Mouse (Mus musculus): ENCODE data around the gene Slc12a6. TPM values are rescaled to one million over a fixed set of nuclear protein-coding genes. Genes with fewer than 3 reads are reported as not detected.

Slc12a6 gene
- polyA plus RNA-seq, 1 experiment from 2014 or later = 16.5 TPM

DNA sequence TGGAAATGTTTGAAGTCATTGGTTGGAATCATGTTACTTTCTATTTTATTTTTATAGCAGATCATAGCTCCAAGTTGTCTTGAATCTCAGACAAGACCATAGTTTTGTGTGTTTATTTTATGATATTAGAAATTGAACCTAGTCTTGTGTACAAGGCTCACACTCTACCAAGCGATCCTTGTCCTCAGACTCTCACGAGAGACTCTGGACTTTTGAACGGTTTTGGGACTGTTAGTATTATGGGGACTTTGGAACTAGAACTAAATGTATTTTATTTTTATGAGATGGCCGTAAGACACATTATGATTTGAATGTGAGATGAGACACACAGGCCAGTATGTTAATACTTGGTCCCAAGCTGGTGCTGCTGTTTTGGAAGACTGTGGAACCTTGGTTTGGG is 32.6 kb downstream of the Slc12a6 start:
- H3K4me2 ChIP-seq = no peak overlapping the region
- H3K4me1 ChIP-seq (replicated peaks) = no peaks in the 10 kb centered on the region
- 0 out of 2 replicates have a peak, but pooled peaks cover 2% of the 10 kb centered on the region for H3K36me3 ChIP-seq
- H3K27ac ChIP-seq = no peak overlapping the region
- H3K4me3 ChIP-seq = no peak overlapping the region
- H3K9me3 ChIP-seq = no peaks in the 10 kb centered on the region
- no peak for ATAC-seq (ENCODE audit: low FRiP score)
- H3K9ac ChIP-seq = no peak overlapping the region
- WGBS = 95% methylated on average over 4 of the region's 4 CpGs
- H3K27me3 ChIP-seq = no peaks in the 10 kb centered on the region

DNA sequence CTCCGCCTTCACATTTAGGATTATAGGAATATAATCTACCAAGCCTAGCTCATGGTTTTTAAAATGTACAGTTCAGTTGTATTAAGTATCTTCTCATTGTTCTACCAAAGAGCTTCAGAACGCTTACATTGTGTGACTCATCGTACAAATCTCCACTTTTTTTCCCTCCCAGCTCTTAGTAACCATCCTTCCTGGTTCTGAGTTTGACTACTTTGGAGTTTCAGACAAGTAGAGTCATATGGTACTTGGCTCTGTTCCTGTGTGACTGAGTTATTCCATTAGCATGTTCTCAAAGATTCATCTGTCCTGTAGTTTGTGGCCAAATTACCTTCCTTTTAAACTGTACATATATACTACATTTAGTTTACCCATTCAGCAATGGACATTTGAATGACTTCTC is 43.0 kb downstream of the Slc12a6 start:
- Histone ChIP-seq H3K9ac (no peak overlapping the region), H3K27me3 (no peaks in the 10 kb centered on the region), H3K4me2 (no peak overlapping the region), H3K9me3 (no peaks in the 10 kb centered on the region), H3K27ac (no peak overlapping the region), H3K4me1 (replicated peaks) (no peaks in the 10 kb centered on the region), H3K4me3 (no peak overlapping the region), H3K36me3 (no peaks in the 10 kb centered on the region)
- ATAC-seq (ENCODE audit: low FRiP score) = no peak
- WGBS = 96% methylated on average over 3 of the region's 3 CpGs

DNA sequence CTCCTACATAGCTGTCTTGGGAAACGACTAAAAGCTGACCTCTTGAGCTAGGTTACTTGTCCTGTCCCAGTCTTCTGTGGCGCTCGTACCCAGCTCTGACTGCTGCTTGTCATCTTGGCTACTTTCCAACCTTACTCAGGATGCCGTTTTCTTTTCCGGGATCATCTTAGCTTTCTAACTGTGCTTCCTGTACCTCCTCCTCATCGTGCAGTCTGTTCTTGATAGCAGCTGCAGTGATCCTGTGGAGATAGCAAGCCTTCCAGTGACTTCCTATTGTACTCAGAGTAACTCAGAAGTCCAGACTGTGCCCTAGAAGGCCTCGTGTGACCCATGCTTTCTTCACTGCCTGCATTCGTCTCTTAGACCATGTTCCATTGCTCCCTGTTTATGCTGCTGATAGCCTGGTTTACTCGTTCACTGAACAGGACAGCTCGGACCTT is 43.6 kb downstream of the Slc12a6 start:
- no peak overlapping the region for H3K4me2 ChIP-seq
- 82% methylated on average over 10 of the region's 10 CpGs for WGBS
- H3K4me3 ChIP-seq = no peak overlapping the region
- H3K9ac ChIP-seq = no peak overlapping the region
- no peak for ATAC-seq (ENCODE audit: low FRiP score)
- no peaks in the 10 kb centered on the region for H3K4me1 ChIP-seq (replicated peaks)
- no peaks in the 10 kb centered on the region for H3K27me3 ChIP-seq
- no peak overlapping the region for H3K27ac ChIP-seq
- H3K36me3 ChIP-seq = no peaks in the 10 kb centered on the region
- no peaks in the 10 kb centered on the region for H3K9me3 ChIP-seq

DNA sequence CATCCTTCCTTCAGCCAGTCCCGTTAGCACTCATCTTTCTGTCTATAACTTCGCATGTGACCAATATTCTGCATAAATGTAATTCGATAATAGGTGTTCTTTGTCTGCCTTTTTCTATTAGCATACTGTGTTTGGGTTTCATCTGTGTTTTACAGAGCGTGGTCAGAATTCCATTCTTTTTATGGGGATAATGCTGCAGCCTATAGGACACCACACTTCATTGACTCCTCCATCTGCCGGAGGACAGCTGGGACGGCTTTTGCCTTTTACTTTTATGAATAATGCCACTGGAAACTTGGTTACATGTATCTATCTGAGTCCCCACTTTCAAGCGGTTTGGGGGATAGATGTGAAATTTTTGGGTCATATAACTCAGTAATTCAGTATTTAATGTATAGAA is 50.0 kb downstream of the Slc12a6 start:
- ATAC-seq (ENCODE audit: low FRiP score) = no peak
- 80% methylated on average over 7 of the region's 7 CpGs for WGBS
- Histone ChIP-seq H3K27me3 (no peaks in the 10 kb centered on the region), H3K9me3 (no peaks in the 10 kb centered on the region), H3K4me3 (no peak overlapping the region), H3K4me2 (no peak overlapping the region), H3K36me3 (no peaks in the 10 kb centered on the region), H3K4me1 (replicated peaks) (no peaks in the 10 kb centered on the region), H3K27ac (no peak overlapping the region), H3K9ac (no peak overlapping the region)

DNA sequence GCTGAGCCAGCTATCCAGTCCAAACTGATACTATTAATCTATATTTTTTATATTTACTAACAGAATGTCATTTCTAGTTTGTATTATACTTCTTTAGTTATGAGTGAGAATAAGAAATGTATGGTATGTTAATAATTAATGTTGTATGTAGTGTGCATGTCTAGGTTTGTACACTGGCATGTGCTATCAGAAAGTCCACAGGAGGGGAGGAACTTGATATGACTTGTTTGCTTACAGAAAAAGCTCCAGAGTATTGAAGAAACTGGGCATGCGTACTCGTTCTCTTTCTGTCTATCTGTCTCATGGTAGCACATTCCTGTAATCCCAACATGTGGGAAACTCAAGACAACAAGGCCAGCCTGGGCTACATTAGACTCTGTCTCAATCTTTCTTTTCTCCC is 52.6 kb downstream of the Slc12a6 start:
- no peak overlapping the region for H3K4me2 ChIP-seq
- no peaks in the 10 kb centered on the region for H3K36me3 ChIP-seq
- no peak overlapping the region for H3K9ac ChIP-seq
- no peaks in the 10 kb centered on the region for H3K4me1 ChIP-seq (replicated peaks)
- H3K4me3 ChIP-seq = no peak overlapping the region
- H3K9me3 ChIP-seq = no peaks in the 10 kb centered on the region
- no peak for ATAC-seq (ENCODE audit: low FRiP score)
- no peaks in the 10 kb centered on the region for H3K27me3 ChIP-seq
- WGBS = 83% methylated on average over 2 of the region's 2 CpGs
- H3K27ac ChIP-seq = no peak overlapping the region

DNA sequence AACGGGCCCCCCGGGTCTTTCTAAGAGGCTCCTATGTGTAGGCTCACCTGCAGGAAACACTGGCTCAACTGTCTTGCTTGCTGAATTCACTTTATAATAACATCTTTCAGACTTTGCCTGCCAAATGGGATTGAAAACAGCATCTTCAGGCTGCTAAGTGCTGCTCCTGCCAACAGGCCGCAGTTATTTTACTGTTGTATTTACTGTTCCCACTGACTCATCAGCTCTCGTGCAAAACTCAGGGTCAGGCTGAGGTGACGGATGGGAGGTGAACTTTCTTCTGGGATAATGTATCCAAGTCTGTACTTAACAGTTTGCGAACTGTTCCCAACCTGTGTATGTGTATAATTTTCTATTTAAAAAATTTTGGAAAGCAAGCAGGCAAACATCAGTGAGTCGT is 53.3 kb downstream of the Slc12a6 start:
- Histone ChIP-seq H3K9me3 (no peaks in the 10 kb centered on the region), H3K36me3 (no peaks in the 10 kb centered on the region), H3K4me2 (no peak overlapping the region), H3K27me3 (no peaks in the 10 kb centered on the region), H3K27ac (no peak overlapping the region), H3K9ac (no peak overlapping the region), H3K4me1 (replicated peaks) (no peaks in the 10 kb centered on the region), H3K4me3 (no peak overlapping the region)
- no peak for ATAC-seq (ENCODE audit: low FRiP score)
- WGBS = 91% methylated on average over 7 of the region's 7 CpGs

DNA sequence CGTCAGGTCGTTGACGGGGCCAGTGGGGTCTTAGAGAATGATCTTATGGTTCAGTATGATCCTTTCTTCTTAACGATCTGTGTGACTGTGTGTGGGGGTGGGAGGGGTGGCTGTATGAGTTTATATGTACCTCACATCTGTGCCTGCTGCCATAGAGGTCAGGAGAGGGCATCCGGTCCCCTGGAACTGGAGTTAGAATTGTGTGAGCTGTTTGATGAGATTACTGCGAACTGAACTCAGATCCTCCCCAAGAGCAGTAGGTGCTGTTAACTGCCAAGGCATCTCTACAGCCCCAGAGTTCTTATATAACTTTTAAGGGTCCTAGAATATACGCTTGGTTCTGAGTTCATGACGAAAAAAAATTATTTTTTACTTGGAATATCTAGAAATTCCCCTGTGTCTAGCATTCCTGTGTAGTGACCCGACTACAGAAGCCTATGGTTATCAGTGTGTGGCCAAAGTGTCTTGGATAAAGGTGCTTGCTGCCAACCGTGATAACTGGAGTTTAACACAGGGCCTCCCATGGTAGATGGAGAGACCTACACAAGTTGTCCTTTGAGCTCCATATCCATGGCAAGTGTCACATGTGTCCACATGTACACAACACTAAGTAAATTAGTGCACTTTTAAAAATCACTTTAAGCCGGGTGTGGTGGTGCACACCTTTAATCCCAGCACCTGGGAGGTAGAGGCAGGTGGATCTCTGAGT is 62.6 kb downstream of the Slc12a6 start:
- ATAC-seq (ENCODE audit: low FRiP score) = no peak
- H3K4me3 ChIP-seq = no peak overlapping the region
- no peak overlapping the region for H3K9ac ChIP-seq
- H3K4me2 ChIP-seq = no peak overlapping the region
- 88% methylated on average over 11 of the region's 11 CpGs for WGBS
- no peaks in the 10 kb centered on the region for H3K9me3 ChIP-seq
- H3K36me3 ChIP-seq = no peaks in the 10 kb centered on the region
- no peaks in the 10 kb centered on the region for H3K4me1 ChIP-seq (replicated peaks)
- H3K27me3 ChIP-seq = no peaks in the 10 kb centered on the region
- H3K27ac ChIP-seq = no peak overlapping the region

DNA sequence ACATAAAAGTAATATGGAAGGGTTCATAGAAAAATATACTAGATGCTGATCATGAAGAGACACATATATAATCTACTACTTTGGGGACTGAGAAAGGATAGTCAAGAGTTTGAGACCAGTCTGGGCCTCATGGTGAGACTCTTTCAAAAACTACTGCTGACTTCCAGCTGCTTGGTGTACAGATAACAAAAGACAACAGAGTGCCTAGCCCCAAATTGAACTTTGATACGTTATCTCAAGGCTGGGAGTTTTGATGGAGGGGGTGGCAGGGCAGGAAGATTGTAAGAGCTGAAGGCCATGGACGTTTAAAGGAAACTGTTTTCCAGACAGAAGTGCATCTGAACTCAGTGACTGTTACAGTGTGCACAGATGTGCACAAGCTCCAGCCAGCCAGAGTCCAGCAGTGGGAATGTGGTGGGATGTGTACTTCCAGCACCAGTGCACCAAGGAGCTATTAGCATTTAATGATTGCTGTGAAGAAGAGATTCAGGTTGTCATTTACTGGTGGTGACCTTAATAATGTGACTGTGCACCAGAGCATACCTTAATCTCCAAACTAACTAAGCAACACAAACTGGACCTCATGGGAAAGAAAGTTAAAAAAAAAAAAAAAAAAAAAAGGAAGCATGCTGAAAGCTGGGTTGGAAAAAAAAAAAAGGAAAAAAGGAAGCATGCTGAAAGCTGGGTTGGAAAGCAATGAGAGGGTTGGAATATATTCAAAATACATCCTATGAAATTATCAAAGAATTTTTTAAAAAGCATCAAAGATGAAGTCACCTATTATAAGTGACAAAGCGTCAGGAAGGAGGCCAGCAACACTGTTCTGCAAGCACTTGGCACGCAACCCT is 66.7 kb downstream of the Slc12a6 start:
- Histone ChIP-seq H3K4me1 (replicated peaks) (no peaks in the 10 kb centered on the region), H3K9me3 (no peaks in the 10 kb centered on the region), H3K4me3 (no peak overlapping the region), H3K36me3 (peaks cover 31% of the 10 kb centered on the region), H3K27ac (no peak overlapping the region), H3K4me2 (no peak overlapping the region), H3K27me3 (no peaks in the 10 kb centered on the region), H3K9ac (no peak overlapping the region)
- WGBS = 80% methylated on average over 4 of the region's 4 CpGs
- ATAC-seq (ENCODE audit: low FRiP score) = no peak

DNA sequence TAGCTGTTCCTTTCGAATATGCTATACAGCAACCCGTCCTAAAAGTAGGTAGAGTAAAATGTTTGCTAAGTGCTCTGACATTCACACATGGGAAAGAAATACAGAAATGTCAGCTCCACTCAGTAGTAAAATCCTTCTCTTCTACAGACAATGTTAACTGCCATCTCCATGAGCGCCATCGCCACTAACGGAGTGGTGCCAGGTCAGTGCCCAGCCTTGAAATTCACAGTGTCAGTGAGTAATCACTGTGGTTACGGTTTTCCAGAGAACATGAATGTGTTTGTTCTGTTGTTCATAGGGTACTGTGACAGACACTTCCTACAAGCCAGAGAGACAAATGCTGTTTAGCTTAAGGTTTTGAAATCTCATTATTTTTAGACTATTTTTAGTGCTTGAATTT is 71.6 kb downstream of the Slc12a6 start:
- H3K36me3 ChIP-seq = peaks cover 68% of the 10 kb centered on the region
- 92% methylated on average over 6 of the region's 6 CpGs for WGBS
- ATAC-seq (ENCODE audit: low FRiP score) = no peak

DNA sequence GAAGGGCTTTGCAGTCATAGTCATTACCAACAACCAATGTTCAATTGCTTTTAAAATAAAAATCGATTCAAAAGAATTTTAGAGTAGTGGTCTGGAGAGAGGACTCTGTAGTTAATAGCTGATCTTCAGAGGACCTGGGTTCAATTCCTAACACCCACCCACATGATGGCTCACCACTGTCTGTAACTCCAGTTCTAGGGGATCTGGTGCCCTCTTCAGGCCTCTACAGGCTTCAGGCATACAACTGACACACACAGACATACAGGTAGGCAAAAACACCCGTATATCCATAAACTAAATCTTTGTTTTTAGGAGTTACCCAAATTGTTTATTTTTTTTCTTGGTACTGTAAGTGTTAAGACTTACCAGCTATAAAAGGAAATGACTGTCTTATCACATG is 74.1 kb downstream of the Slc12a6 start:
- 91% methylated on average over 2 of the region's 2 CpGs for WGBS
- Histone ChIP-seq H3K9ac (no peak overlapping the region), H3K4me1 (replicated peaks) (no peaks in the 10 kb centered on the region), H3K27ac (no peak overlapping the region), H3K36me3 (peaks cover 67% of the 10 kb centered on the region), H3K9me3 (no peaks in the 10 kb centered on the region), H3K4me2 (no peak overlapping the region), H3K4me3 (no peak overlapping the region), H3K27me3 (no peaks in the 10 kb centered on the region)
- no peak for ATAC-seq (ENCODE audit: low FRiP score)

More for the DNA sequence above, 71.6 kb downstream of the Slc12a6 start:
- no peak overlapping the region for H3K9ac ChIP-seq
- no peaks in the 10 kb centered on the region for H3K27me3 ChIP-seq
- H3K4me2 ChIP-seq = no peak overlapping the region
- no peak overlapping the region for H3K4me3 ChIP-seq
- H3K9me3 ChIP-seq = no peaks in the 10 kb centered on the region
- no peak overlapping the region for H3K27ac ChIP-seq
- no peaks in the 10 kb centered on the region for H3K4me1 ChIP-seq (replicated peaks)

DNA sequence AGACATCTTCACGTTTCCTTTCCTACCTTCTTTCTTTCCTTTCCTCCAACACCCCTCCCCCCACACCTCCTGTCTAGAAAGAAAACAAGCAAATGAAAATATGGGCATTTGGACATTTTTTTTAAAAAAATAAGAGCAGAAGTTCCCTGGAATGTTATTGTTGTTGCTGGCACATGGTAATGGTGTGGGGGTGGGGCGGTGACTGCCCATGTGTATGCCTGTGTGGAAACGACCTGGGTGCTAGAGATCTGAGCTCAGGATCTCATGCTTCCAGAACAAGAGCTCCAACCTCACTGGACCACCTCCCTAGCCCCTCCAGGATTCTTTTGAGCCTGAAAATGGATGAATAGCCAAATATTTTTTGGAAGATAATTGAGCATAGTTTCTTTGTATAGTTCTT is 75.5 kb downstream of the Slc12a6 start:
- Histone ChIP-seq H3K4me2 (no peak overlapping the region), H3K9me3 (no peaks in the 10 kb centered on the region), H3K36me3 (peaks cover 66% of the 10 kb centered on the region), H3K27ac (no peak overlapping the region), H3K4me1 (replicated peaks) (no peaks in the 10 kb centered on the region), H3K9ac (no peak overlapping the region), H3K27me3 (no peaks in the 10 kb centered on the region), H3K4me3 (no peak overlapping the region)
- WGBS = 69% methylated on average over 3 of the region's 3 CpGs
- no peak for ATAC-seq (ENCODE audit: low FRiP score)

DNA sequence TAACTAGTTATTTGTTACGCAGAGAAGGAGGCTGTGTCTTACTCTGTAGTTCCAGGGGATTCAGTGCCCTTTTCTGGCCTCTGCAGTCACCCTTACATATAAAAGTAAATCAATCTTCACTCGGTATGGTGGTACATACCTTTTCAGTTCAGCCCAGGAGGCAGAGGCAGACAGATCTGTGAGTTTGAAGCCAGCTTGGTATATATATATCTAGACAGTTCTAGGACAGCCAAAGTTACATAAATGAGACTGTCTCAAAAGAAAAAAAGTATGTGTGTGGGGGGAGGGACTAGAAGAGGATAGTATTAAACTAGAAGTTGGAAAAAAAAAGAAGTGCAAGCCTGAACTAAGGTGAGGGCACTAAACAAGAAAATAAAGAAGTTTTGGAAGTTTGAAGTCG is 82.6 kb downstream of the Slc12a6 start:
- ATAC-seq (ENCODE audit: low FRiP score) = no peak
- Histone ChIP-seq H3K27ac (no peak overlapping the region), H3K27me3 (no peaks in the 10 kb centered on the region), H3K9ac (no peak overlapping the region), H3K4me1 (replicated peaks) (no peaks in the 10 kb centered on the region), H3K4me3 (no peak overlapping the region), H3K36me3 (peaks cover 69% of the 10 kb centered on the region), H3K4me2 (no peak overlapping the region), H3K9me3 (no peaks in the 10 kb centered on the region)
- WGBS = 96% methylated on average over 3 of the region's 3 CpGs

All from hindbrain, embryonic 13.5 days (tissue).